Mouse (Mus musculus): ENCODE measurements around the gene Pdcd4.

The Pdcd4 gene

DNA sequence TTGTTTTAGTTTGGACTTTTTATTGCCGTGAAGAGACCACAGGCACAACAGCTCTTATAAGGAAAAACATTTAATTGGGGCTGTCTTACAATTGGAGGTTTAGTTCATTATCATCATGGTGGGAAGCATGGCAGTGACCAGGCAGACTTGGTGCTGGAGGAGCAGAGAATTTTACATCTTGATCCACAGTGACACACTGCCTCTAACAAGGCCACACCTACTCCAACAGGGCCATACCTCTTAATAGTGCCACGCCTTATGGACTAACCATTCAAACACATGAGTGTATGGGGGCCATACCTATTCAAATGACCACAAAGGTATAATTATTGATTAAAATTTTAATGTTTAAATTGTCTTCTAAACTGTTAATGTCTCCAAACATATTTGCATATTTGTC, 65.5 kb downstream of the Pdcd4 start:
- ChIA-PET POLR2A (interaction anchor here in 2 of 4 experiments (1.3 to 1.4 kb wide), 2 partner anchors 9 to 10 kb away, joined by 3 to 4 read pairs; no protein-coding TSS in a partner anchor), CTCF (no interaction called here)

DNA sequence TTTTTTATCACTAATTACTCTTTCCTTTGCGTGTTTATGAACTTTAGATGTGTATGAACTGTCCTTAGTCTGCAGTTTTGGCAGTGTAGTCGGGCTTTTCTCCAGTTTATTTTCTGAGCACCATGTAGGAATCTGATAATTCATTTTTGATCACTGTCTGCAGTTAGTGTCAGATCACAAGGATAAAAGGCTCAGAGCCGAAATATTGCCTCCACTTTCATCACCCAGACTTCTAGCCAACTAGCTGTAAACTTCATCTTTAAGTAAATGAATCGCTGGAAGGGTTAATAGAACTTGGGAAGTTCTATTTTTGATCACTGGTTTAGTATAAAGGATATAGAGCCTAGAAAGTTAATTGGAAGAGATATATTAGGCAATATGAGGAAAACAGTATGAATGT, 70.5 kb downstream of the Pdcd4 start:
- ChIA-PET POLR2A (interaction anchor here in 1 of 4 experiments (0.9 to 1.4 kb wide), 3 partner anchors 19 to 77 kb away, joined by 3 to 5 read pairs (median 4); partner anchors contain the start of genes Bbip1 and Shoc2), CTCF (no interaction called here)

GRCm38 (mm10) chr19:53964347-53964746, 72.3 kb downstream of the Pdcd4 start:
- CTCF ChIA-PET: interaction anchor here in 1 of 4 experiments (1.2 kb wide), 1 partner anchor 1097 kb away, joined by 3 read pairs; no protein-coding TSS in a partner anchor
- POLR2A ChIA-PET: interaction anchor here in 2 of 4 experiments (0.6 to 2.4 kb wide), 2 partner anchors 21 to 964 kb away, joined by 3 to 6 read pairs; partner anchors contain the start of genes Bbip1 (in 1 of the 2) and Shoc2 (in 1 of the 2)

- POLR2A ChIA-PET: interaction anchor here in 2 of 4 experiments (0.6 to 2.4 kb wide), 4 partner anchors 9 to 50 kb away, joined by 3 to 6 read pairs (median 4); partner anchors contain the start of genes Bbip1 (in 1 of the 2) and Shoc2 (in 1 of the 2)
Observed at GRCm38 (mm10) chr19:53964910-53965633, 73.0 kb downstream of the Pdcd4 start.

GRCm38 (mm10) chr19:53969226-53969625, 77.2 kb downstream of the Pdcd4 start:
- ChIA-PET POLR2A (interaction anchor here in 1 of 4 experiments (1.2 kb wide), 1 partner anchor 17 kb away, joined by 4 read pairs; no protein-coding TSS in a partner anchor), CTCF (no interaction called here)

More at GRCm38 (mm10) chr19:53964910-53965633, 73.0 kb downstream of the Pdcd4 start:
- CTCF ChIA-PET: interaction anchor here in 2 of 4 experiments (0.6 to 1.6 kb wide), 3 partner anchors 317 to 1871 kb away, joined by 3 to 5 read pairs (median 3); no protein-coding TSS in a partner anchor

GRCm38 (mm10) chr19:53971938-53972337, 79.9 kb downstream of the Pdcd4 start:
- POLR2A ChIA-PET: interaction anchor here in 2 of 4 experiments (0.8 to 1.3 kb wide), 5 partner anchors 9 to 28 kb away, joined by 3 to 6 read pairs (median 3); partner anchors contain the start of genes Bbip1 (in 1 of the 2) and Shoc2 (in 1 of the 2)
- CTCF ChIA-PET: no interaction called here

DNA sequence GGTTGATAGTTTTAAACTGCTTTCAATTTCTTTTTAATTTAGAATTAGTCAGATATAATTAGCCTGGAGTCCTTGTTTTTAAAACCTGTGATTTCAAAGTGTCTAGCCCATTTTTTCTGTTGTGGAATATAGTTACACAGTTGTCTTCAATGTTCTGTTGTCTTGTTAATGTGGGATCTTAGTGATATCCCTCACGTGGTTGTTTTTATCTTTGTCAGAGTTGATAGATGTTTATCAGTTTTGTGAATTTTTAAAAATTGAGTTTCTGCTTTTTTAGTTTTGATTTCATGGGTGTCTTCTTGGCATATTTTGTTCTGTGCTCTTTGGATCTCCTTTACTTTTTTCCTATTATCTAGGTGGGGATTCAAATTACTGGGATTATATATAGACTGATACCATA, 81.6 kb downstream of the Pdcd4 start:
- POLR2A ChIA-PET: interaction anchor here in 1 of 4 experiments (0.7 kb wide), 1 partner anchor 8 kb away, joined by 3 read pairs; no protein-coding TSS in a partner anchor
- CTCF ChIA-PET: interaction anchor here in 1 of 4 experiments (0.7 kb wide), 1 partner anchor 1104 kb away, joined by 3 read pairs; no protein-coding TSS in a partner anchor
